Mouse (Mus musculus) layer of hippocampus, adult 11-12 months (tissue): Measurements from ENCODE around the gene 2310034G01Rik.
A peak's percentile ranks its signal among the peaks of the same experiment; 100 is the strongest.

Experiments
- DNase-seq: peaks from one replicate; pipeline ENCODE4 v3.0.0; 2022; ENCODE audit warnings: low spot score

2310034G01Rik gene

DNA sequence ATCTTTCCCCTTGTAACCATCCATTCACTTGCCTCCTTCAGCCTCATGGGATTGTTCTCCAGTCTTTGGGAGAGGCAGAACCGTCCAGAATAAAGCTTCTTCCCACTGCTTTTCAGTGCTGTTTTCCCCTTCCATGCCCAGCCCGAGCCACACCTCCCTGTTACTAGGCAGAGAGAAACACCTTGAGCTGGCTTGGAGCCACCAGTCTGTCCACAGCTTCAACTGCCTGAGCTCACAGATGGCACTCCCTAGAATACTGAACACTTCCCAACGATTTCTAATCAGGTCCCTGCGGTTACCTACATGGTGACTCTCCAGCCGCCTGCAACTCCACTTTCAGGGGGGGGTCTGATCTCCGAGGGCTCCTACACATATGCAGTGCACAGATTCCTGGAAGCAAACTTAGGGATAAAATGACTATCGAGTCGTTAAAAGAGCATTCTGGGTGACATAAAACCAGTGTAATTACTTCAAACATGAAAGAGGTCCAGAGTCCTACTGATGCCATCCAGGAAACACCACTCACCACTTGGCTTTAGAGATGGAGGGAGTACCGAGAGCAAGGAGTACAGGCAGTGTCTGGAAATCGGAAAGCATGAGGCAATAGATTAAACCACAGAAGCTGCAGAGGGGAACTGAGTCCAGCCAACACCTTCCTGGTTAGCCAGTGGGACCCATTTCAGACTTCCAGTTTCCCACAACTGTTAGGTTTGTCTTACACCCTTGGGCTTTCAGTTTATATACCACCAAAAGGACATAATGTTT, at the start of gene 2310034G01Rik:
Gene 2310034G01Rik, minus strand, starts transcription at position 135 of the 765 bp plus-strand sequence.
- no peak for DNase-seq

- no peak for DNase-seq
These were observed 49.8 kb upstream of the 2310034G01Rik start for GRCm38 (mm10) chr19:46399886-46400285.

- DNase-seq, result no peak
These were observed 49.3 kb upstream of the 2310034G01Rik start for GRCm38 (mm10) chr19:46399372-46399771.

GRCm38 (mm10) chr19:46398401-46398800, 48.3 kb upstream of the 2310034G01Rik start:
- DNase-seq, result no peak

- no peak for DNase-seq
These were observed 47.4 kb upstream of the 2310034G01Rik start for GRCm38 (mm10) chr19:46397436-46398001.

DNA sequence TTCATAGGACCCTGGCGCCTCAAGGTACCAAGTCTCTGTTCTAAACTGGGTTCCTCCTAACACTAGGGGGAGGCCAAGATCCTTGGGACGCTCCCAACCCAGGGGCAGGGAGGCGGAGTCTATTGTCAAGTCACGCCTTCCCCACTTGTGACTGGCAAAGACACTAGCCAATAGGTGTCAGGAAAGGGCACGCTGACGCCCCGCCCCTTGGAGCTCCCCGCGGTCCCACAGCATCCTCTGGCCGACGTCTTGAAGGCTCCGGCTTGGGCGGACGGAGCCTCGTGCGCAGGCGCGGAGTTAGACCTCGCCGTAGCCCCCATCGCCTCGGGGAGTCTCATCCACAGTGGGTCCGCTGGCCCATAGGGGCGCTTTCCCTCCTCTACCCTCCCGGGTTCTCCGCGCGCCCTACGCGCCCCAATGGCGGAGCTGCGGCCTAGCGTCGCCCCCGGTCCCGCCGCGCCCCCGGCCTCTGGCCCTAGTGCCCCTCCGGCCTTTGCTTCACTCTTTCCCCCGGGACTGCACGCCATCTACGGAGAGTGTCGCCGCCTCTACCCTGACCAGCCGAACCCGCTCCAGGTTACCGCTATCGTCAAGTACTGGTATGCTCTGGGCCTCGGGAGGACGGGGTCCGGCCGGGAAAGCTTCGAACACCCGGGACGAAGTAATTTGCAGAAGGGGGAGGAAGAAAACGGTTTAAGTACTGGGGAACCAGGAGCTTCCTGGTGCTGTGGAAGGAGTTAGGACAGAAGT, 46.8 kb upstream of the 2310034G01Rik start, which contains the start of gene Sufu:
Gene Sufu, plus strand, starts transcription at position 211 of the 750 bp plus-strand sequence.
- DNase-seq, result peak; percentile 99

GRCm38 (mm10) chr19:46396109-46396508, 46.0 kb upstream of the 2310034G01Rik start:
- DNase-seq, result no peak

DNA sequence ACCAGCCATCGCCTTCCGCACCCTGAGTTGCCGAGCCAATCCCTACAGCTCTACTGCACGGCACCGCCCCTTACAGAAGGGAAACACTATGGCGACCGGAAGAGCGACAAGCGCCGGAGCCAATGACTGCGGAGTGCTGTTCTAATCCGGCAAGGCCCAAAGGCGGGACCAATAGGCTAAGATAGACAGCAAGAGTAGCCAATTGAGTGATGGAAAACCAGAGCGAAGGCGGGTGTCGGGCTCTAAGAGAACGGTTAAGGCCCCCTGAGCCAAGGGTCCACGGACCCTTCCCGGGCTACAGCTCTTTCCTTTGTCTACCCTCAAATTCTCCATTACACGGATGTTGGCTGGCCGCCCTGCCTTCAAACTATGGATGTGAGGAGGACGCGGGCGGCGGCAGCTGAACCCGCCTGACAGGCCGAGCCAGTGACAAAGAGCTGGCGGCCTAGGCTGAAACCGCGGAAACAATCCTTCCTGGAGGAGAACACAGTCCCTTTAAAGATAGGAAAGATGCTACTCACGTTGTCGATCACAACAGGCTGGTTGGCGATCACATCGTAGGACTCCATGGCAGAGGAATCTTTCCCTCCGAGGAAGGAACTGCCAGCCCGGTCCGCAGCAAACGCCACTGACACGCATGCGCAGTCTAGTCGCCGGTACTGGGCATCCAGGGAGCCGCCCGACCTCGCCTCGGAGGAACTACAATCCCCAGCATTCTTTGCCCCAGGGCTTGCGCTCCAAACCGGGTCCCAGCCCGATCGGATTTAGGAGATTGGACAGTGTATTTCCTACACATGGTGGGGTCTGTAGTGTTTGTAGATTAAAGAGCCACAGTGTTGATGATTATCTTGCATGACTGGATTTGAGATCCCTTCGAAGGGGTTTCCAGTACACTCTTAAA, 45.3 kb upstream of the 2310034G01Rik start, which contains the start of gene Actr1a:
Gene Actr1a, minus strand, starts transcription at position 640 of the 901 bp plus-strand sequence.
- DNase-seq, result peak; percentile 99

- no peak for DNase-seq
These were observed 44.6 kb upstream of the 2310034G01Rik start for GRCm38 (mm10) chr19:46394712-46395108.

DNA sequence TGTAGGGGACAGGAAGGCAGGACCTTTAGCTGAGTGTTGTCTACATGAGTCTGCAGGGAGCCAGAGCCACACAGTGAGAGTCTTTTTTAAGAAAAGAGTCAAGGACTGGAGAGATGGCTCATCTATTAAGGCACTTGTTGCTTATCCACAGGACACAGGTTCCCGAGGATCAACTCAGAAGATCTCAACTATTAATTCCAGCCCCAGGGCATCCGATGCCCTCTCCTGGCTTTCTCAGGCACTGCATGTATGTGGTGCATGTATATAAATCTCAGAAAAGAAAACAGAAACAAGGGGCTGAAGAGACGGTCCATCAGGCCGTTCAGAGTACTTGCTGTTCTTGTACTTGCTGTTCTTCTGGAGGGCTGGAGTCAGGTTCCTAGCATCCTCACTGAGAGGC, 41.9 kb upstream of the 2310034G01Rik start:
- DNase-seq, result peak; percentile 43

GRCm38 (mm10) chr19:46389872-46390271, 39.8 kb upstream of the 2310034G01Rik start:
- DNase-seq, result no peak

- no peak for DNase-seq
These were observed 32.2 kb upstream of the 2310034G01Rik start for GRCm38 (mm10) chr19:46382275-46382674.

DNA sequence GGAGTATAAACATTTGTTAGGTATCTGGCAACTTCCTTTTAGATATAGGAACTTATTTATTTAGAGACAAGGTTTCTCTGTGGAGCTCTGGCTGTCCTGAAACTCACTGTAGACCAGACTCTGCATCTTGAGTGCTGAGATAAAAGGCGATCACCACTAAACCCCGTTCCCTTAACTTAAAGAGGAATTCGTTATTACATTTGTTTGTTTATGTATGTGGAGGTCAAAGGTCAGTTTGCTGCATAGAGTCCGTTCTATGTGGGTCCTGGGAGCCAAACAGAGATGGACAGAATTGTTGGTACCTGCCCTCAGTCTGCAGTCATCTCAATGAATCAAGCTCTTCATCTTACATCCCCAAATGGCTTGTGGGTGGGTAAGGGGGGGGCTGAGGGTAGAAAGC, 25.8 kb upstream of the 2310034G01Rik start:
- no peak for DNase-seq

DNA sequence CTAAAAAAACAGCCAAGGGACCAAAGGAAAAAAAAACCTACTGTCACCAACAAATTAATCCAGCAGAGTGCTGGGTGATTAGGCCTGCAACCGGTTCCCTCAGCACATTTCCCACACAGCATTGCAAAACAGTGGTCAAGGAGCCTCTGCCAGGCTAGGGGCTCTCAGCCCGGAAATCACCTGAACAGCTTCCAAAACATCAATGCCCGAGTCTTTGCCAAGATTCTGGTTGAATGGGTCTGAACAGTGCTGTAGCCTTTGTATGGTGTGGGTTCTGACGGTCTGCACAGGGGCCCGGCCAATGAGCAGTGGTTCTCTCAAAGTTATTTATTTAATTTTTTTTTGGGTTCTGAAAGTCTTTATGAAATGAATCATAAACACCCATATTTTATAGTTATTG, 25.4 kb upstream of the 2310034G01Rik start:
- DNase-seq, result peak; percentile 46

- DNase-seq, result no peak
These were observed 24.5 kb upstream of the 2310034G01Rik start for GRCm38 (mm10) chr19:46374477-46375088.

GRCm38 (mm10) chr19:46369204-46369603, 19.1 kb upstream of the 2310034G01Rik start:
- DNase-seq, result peak; percentile 58

GRCm38 (mm10) chr19:46367798-46368590, 17.9 kb upstream of the 2310034G01Rik start:
- peak; percentile 36 for DNase-seq

- DNase-seq, result no peak
These were observed 13.3 kb upstream of the 2310034G01Rik start for GRCm38 (mm10) chr19:46363294-46364009.

DNA sequence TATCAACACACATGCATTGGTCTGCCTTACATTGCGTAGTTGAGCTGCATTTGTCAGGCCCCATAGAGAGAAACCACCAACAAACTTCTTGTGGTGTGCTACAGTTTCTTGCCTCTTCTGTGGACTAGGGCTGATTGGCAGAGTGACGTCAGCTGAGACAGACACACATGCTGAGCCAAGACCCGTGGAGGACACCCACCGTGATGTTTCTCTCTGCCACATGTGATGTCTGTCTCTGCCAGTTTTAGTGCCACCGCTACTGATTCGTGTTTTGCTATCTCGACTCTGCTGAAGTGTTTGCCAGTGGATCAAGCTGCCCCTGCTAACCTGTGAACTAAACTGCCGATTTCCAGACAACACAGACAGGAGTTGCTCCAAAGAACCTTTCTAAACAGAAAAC, 12.0 kb upstream of the 2310034G01Rik start:
- no peak for DNase-seq

DNA sequence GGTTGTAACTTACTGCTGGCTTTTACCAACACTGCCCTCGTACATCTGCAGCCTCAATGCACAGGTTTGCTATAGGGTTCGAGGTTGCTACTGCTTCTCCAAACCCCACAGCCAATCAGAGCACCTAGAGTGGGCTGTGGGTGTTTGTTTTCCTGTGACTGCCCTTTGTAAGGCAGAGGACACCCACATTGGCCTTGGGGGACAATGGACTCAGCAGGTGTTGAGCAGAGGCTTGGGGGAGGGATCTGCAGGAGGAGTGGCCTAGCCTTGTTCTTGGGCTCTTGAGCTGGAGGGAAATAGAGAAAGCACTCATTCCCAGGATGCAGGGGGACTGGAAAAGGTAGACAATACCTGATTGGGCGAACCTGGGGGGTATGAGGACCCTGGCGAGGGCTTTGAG, 8.3 kb upstream of the 2310034G01Rik start:
- DNase-seq, result no peak
